Comparison of ENCODE assay signal across 20 mouse cellular contexts in genomic region chr7:123238621-123239020, GRCm38 (mm10). TPM values are rescaled to one million over a fixed set of nuclear protein-coding genes. Genes with fewer than 3 reads are reported as not detected.
DNase-seq lines count a peak whose midpoint lies in the region; ATAC-seq lines count a peak whose summit lies in the region.
"Had no signal": no experiment of that assay in that cellular context is flagged by ENCODE, and none has a peak within 500 bp of the region (broad histone marks: within the 10 kb centered on the region; RNA-seq: fewer than 3 reads in every experiment).

No protein-coding gene starts in this region.

- no peak overlapping the region for H3K9ac ChIP-seq in neural tube, embryonic 11.5 days (ENCODE audit: low read length)
- H3K9ac ChIP-seq in hindbrain, embryonic 13.5 days: no peak overlapping the region; the same call in 1 of the 2 replicates
- no peak overlapping the region for H3K9ac ChIP-seq in midbrain, embryonic 16.5 days (ENCODE audit: low read depth, low read length)
- no peak overlapping the region for H3K9ac ChIP-seq in liver, embryonic 11.5 days (ENCODE audit: low read depth, low read length)
- H3K9ac ChIP-seq: embryonic facial prominence, embryonic 12.5 days; limb, embryonic 15.5 days had no signal

- no peaks in the 10 kb centered on the region for H3K27me3 ChIP-seq in neural tube, embryonic 11.5 days (ENCODE audit: control insufficient read depth, insufficient read depth, low read length)
- no peaks in the 10 kb centered on the region for H3K27me3 ChIP-seq in hindbrain, embryonic 13.5 days
- H3K27me3 ChIP-seq in midbrain, embryonic 16.5 days (ENCODE audit: control insufficient read depth, insufficient read depth, low read depth, low read length): no peaks in the 10 kb centered on the region
- no peaks in the 10 kb centered on the region for H3K27me3 ChIP-seq in liver, embryonic 11.5 days (replicated peaks; ENCODE audit: control insufficient read depth, insufficient read depth, low read length)
- H3K27me3 ChIP-seq: embryonic facial prominence, embryonic 12.5 days; limb, embryonic 15.5 days had no signal

- no peak overlapping the region for H3K4me3 ChIP-seq in neural tube, embryonic 11.5 days (ENCODE audit: low read depth, low read length)
- no peak overlapping the region for H3K4me3 ChIP-seq in hindbrain, embryonic 13.5 days
- no peak overlapping the region for H3K4me3 ChIP-seq in midbrain, embryonic 16.5 days (ENCODE audit: low read depth, low read length)
- no peak overlapping the region for H3K4me3 ChIP-seq in liver, embryonic 11.5 days (ENCODE audit: low read depth, low read length)
- H3K4me3 ChIP-seq: embryonic facial prominence, embryonic 12.5 days; limb, embryonic 15.5 days had no signal

- H3K27ac ChIP-seq in neural tube, embryonic 11.5 days (ENCODE audit: low read depth, low read length): no peak overlapping the region
- 0 out of 2 replicates have a peak overlapping the region, but pooled peaks have one; percentile 12 for H3K27ac ChIP-seq in hindbrain, embryonic 13.5 days
- H3K27ac ChIP-seq in midbrain, embryonic 16.5 days (ENCODE audit: low read length): no peak overlapping the region; the same call in 1 of the 2 replicates
- no peak overlapping the region for H3K27ac ChIP-seq in liver, embryonic 11.5 days (ENCODE audit: low read depth, low read length)
- H3K27ac ChIP-seq: embryonic facial prominence, embryonic 12.5 days; limb, embryonic 15.5 days; macrophage had no signal

- H3K36me3 ChIP-seq in neural tube, embryonic 11.5 days (ENCODE audit: control insufficient read depth, insufficient read depth, low read length): no peaks in the 10 kb centered on the region
- H3K36me3 ChIP-seq in hindbrain, embryonic 13.5 days: no peaks in the 10 kb centered on the region
- no peaks in the 10 kb centered on the region for H3K36me3 ChIP-seq in midbrain, embryonic 16.5 days (ENCODE audit: control insufficient read depth, insufficient read depth, low read length)
- no peaks in the 10 kb centered on the region for H3K36me3 ChIP-seq in liver, embryonic 11.5 days (ENCODE audit: control insufficient read depth, insufficient read depth, low read length)
- H3K36me3 ChIP-seq: embryonic facial prominence, embryonic 12.5 days; G1E; limb, embryonic 15.5 days had no signal

- H3K9me3 ChIP-seq in neural tube, embryonic 11.5 days (ENCODE audit: control insufficient read depth, low read length): no peaks in the 10 kb centered on the region
- H3K9me3 ChIP-seq in hindbrain, embryonic 13.5 days: no peaks in the 10 kb centered on the region
- no peaks in the 10 kb centered on the region for H3K9me3 ChIP-seq in midbrain, embryonic 16.5 days (replicated peaks; ENCODE audit: control insufficient read depth, low read length, poor library complexity, severe bottlenecking)
- no peaks in the 10 kb centered on the region for H3K9me3 ChIP-seq in liver, embryonic 11.5 days (ENCODE audit: control insufficient read depth, low read length)
- H3K9me3 ChIP-seq: embryonic facial prominence, embryonic 12.5 days; G1E; limb, embryonic 15.5 days had no signal

- 73% methylated on average over 4 of the region's 4 CpGs for WGBS in neural tube, embryonic 11.5 days
- 43% methylated on average over 4 of the region's 4 CpGs for WGBS in hindbrain, embryonic 13.5 days
- WGBS in midbrain, embryonic 16.5 days: 40% methylated on average over 4 of the region's 4 CpGs
- 89% methylated on average over 4 of the region's 4 CpGs for whole genome bisulfite sequencing in liver, embryonic 11.5 days

- H3K4me2 ChIP-seq in neural tube, embryonic 11.5 days (ENCODE audit: low read depth): no peak overlapping the region
- no peak overlapping the region for H3K4me2 ChIP-seq in hindbrain, embryonic 13.5 days
- no peak overlapping the region for H3K4me2 ChIP-seq in midbrain, embryonic 16.5 days (ENCODE audit: low read length)
- H3K4me2 ChIP-seq in liver, embryonic 11.5 days: no peak overlapping the region
- H3K4me2 ChIP-seq: embryonic facial prominence, embryonic 12.5 days; limb, embryonic 15.5 days had no signal

- no peak for DNase-seq in neural tube, embryonic 11.5 days (ENCODE audit: low spot score)
- no peak for DNase-seq in neural tube, embryonic 10.5 days (ENCODE audit: extremely low spot score, low spot score)
- DNase-seq in right cerebral cortex, adult 18-20 months: no peak
- no peak for DNase-seq in liver, embryonic 11.5 days (ENCODE audit: low spot score)
- no peak for DNase-seq in adrenal gland, adult 2 months
- DNase-seq: adrenal gland, postnatal 10 days; cerebellum, adult 9-11 months; gastrocnemius, postnatal 10 days; heart, postnatal 14 days; lung, adult 2 months; right cerebral cortex, postnatal 4 days; thymus, adult 2 months had no signal

- no peaks in the 10 kb centered on the region for H3K4me1 ChIP-seq in neural tube, embryonic 11.5 days (ENCODE audit: control insufficient read depth, insufficient read depth, low read length)
- peaks cover 8% of the 10 kb centered on the region for H3K4me1 ChIP-seq in hindbrain, embryonic 13.5 days (replicated peaks)
- peaks cover 5% of the 10 kb centered on the region; the same call in 1 of the 2 replicates for H3K4me1 ChIP-seq in midbrain, embryonic 16.5 days (ENCODE audit: control insufficient read depth, insufficient read depth, low read length)
- no peaks in the 10 kb centered on the region for H3K4me1 ChIP-seq in liver, embryonic 11.5 days (replicated peaks; ENCODE audit: control insufficient read depth, insufficient read depth, low read length)
- H3K4me1 ChIP-seq: embryonic facial prominence, embryonic 12.5 days; limb, embryonic 15.5 days had no signal

- ATAC-seq in neural tube, embryonic 11.5 days (ENCODE audit: insufficient read depth, low FRiP score, low TSS enrichment): peak; percentile 20; the same call in 1 of the 2 replicates
- peak; percentile 71; the same call in 1 of the 2 replicates for ATAC-seq in hindbrain, embryonic 13.5 days (ENCODE audit: low FRiP score)
- peak; percentile 94 for ATAC-seq in midbrain, embryonic 16.5 days
- ATAC-seq in liver, embryonic 11.5 days (replicated peaks; ENCODE audit: low FRiP score): no peak
- ATAC-seq: intestine, embryonic 16.5 days had no signal

RNA-seq across cellular contexts. Expression of gene Slc5a11, which starts 24.0 kb away (rescaled TPM):
- polyA plus RNA-seq in neural tube, embryonic 11.5 days (2014; fragmentation: Nextera tagmentation; extraction: Ambion mirVana): not detected in 2 replicates
- 0.18 and 0.70 TPM in 2 replicates for polyA plus RNA-seq in hindbrain, embryonic 13.5 days (2015; fragmentation: Nextera tagmentation; extraction: Ambion mirVana)
- 0.30 and 0.45 TPM in 2 replicates for polyA plus RNA-seq in midbrain, embryonic 16.5 days (2015; fragmentation: Nextera tagmentation; extraction: Ambion mirVana)
- polyA plus RNA-seq in liver, embryonic 11.5 days (2014; fragmentation: Nextera tagmentation; extraction: Ambion mirVana): 0.35 and 1.9 TPM in 2 replicates
- not detected for total RNA-seq in adrenal gland, adult 2 months (2021)
- not detected in 2 replicates for polyA plus RNA-seq in adrenal gland, adult 2 months (2012; rRNA removed)
- total RNA-seq: adrenal gland, postnatal 10 days; G1E; gastrocnemius, postnatal 10 days; heart, adult 8-10 months; heart, postnatal 14 days had no signal
- polyA plus RNA-seq: G1E; limb, embryonic 15.5 days had no signal
